Mouse (Mus musculus) CH12.LX (cell line): ENCODE results near the gene Wnk2. TPM values are rescaled to one million over a fixed set of nuclear protein-coding genes. Genes with fewer than 3 reads are reported as not detected.
A peak's percentile ranks its signal among the peaks of the same experiment; 100 is the strongest.

Experiments
- DNase-seq: peaks from one replicate; pipeline ENCODE4 v3.0.0-alpha.2; 2013; ENCODE audit errors: extremely low read depth
- H3K27ac ChIP-seq: 2 replicates; pipeline ENCODE4 v1.5.1; 2012; ENCODE audit warnings: low read depth, mild to moderate bottlenecking, control low read depth, moderate library complexity; ENCODE audit not compliant: insufficient read depth
- H3K27me3 ChIP-seq: replicated peaks from 2 replicates; pipeline ENCODE3; 2012; ENCODE audit warnings: inconsistent platforms
- H3K36me3 ChIP-seq, 2 experiments: replicated peaks in 1 of 2; 2 replicates each; pipeline versions ENCODE3 to v1.6.1; 2012; ENCODE audit warnings: inconsistent platforms in 1 of 2, low read length in 1 of 2, mild to moderate bottlenecking in 1 of 2, mixed read lengths in 1 of 2, moderate library complexity in 1 of 2; ENCODE audit not compliant: control insufficient read depth in 1 of 2, insufficient read depth in 1 of 2
- H3K4me1 ChIP-seq, 2 experiments: 2 replicates each; pipeline ENCODE4 v1.6.1; 2012; ENCODE audit warnings: inconsistent platforms in 1 of 2, moderate library complexity in 1 of 2; ENCODE audit not compliant: insufficient read depth in 2 of 2, control insufficient read depth in 1 of 2
- H3K4me2 ChIP-seq: 2 replicates; pipeline ENCODE4 v1.6.1; 2012; ENCODE audit warnings: low read depth, mild to moderate bottlenecking, control low read depth; ENCODE audit not compliant: poor library complexity, insufficient read depth, severe bottlenecking
- H3K4me3 ChIP-seq, 3 experiments: fragments of 150-350 bp in 1 of 3; sonication (generic) in 1 of 3; replicated peaks in 1 of 3; 2 replicates each; pipeline versions ENCODE3 to v1.5.1; 2011 to 2012; ENCODE audit warnings: low read depth in 2 of 3, low read length in 2 of 3, mild to moderate bottlenecking in 2 of 3, moderate library complexity in 2 of 3, control low read depth in 1 of 3, improper control_type of control experiment in 1 of 3, inconsistent platforms in 1 of 3, mixed read lengths in 1 of 3; ENCODE audit not compliant: poor library complexity in 1 of 3
- H3K79me2 ChIP-seq: replicated peaks from 2 replicates; pipeline ENCODE4 v1.6.1; 2012; ENCODE audit warnings: mild to moderate bottlenecking, moderate library complexity; ENCODE audit not compliant: control insufficient read depth, poor library complexity, insufficient read depth, severe bottlenecking; ENCODE audit errors: extremely low read depth
- H3K9ac ChIP-seq: 2 replicates; pipeline ENCODE4 v1.6.1; 2012; ENCODE audit warnings: low read depth, mild to moderate bottlenecking, control low read depth, moderate library complexity; ENCODE audit not compliant: insufficient read depth
- H3K9me3 ChIP-seq: replicated peaks from 2 replicates; pipeline ENCODE3; 2012; ENCODE audit warnings: low read length, inconsistent platforms, mixed read lengths
- BHLHE40 ChIP-seq: IDR thresholded peaks from 2 replicates; pipeline ENCODE4 v1.6.1; 2011; ENCODE audit warnings: mild to moderate bottlenecking, low read depth, low read length, improper control_type of control experiment
- CHD2 ChIP-seq: IDR thresholded peaks from 2 replicates; pipeline ENCODE4 v1.6.1; 2011; ENCODE audit warnings: low read length, improper control_type of control experiment
- CTCF ChIP-seq, 2 experiments: IDR thresholded peaks in 1 of 2; conservative IDR thresholded peaks in 1 of 2; 2 replicates each; pipeline ENCODE4 v1.5.1; 2011 to 2012; ENCODE audit warnings: low read depth in 2 of 2, low read length in 2 of 2, improper control_type of control experiment in 1 of 2, inconsistent platforms in 1 of 2, mild to moderate bottlenecking in 1 of 2, moderate library complexity in 1 of 2
- E2F4 ChIP-seq: IDR thresholded peaks from 2 replicates; pipeline ENCODE4 v1.6.1; 2011; ENCODE audit warnings: low read depth, low read length, improper control_type of control experiment; ENCODE audit not compliant: insufficient replicate concordance
- EP300 ChIP-seq: IDR thresholded peaks from 2 replicates; pipeline ENCODE4 v1.6.1; 2011; ENCODE audit warnings: low read length, improper control_type of control experiment
- ETS1 ChIP-seq: conservative IDR thresholded peaks from 2 replicates; pipeline ENCODE4 v1.6.1; 2012; ENCODE audit warnings: low read depth, mild to moderate bottlenecking, inconsistent platforms, low read length, improper control_type of control experiment, moderate library complexity
- HCFC1 ChIP-seq: IDR thresholded peaks from 2 replicates; pipeline ENCODE4 v1.6.1; 2012; ENCODE audit warnings: low read depth, mild to moderate bottlenecking, inconsistent platforms, low read length, improper control_type of control experiment
- KAT2A ChIP-seq: IDR thresholded peaks from 2 replicates; pipeline ENCODE4 v1.6.1; 2012; ENCODE audit warnings: low read length, improper control_type of control experiment, inconsistent platforms; ENCODE audit not compliant: insufficient replicate concordance
- MAFK ChIP-seq: IDR thresholded peaks from 2 replicates; pipeline ENCODE4 v1.6.1; 2011; ENCODE audit warnings: low read length, improper control_type of control experiment; ENCODE audit not compliant: insufficient replicate concordance
- MAX ChIP-seq: IDR thresholded peaks from 2 replicates; pipeline ENCODE4 v1.6.1; 2011; ENCODE audit warnings: low read length, improper control_type of control experiment
- MAZ ChIP-seq: IDR thresholded peaks from 2 replicates; pipeline ENCODE4 v1.6.1; 2012; ENCODE audit warnings: low read depth, mild to moderate bottlenecking, inconsistent platforms, low read length, improper control_type of control experiment, moderate library complexity
- NELFE ChIP-seq: IDR thresholded peaks from 2 replicates; pipeline ENCODE4 v1.6.1; 2011; ENCODE audit warnings: low read depth, low read length, improper control_type of control experiment
- PAX5 ChIP-seq: IDR thresholded peaks from 2 replicates; pipeline ENCODE4 v1.6.1; 2012; ENCODE audit warnings: low read length, inconsistent platforms, mixed read lengths
- POLR2AphosphoS2 ChIP-seq: IDR thresholded peaks from 2 replicates; pipeline ENCODE4 v1.6.1; 2011; ENCODE audit warnings: low read depth, low read length, improper control_type of control experiment
- RCOR1 ChIP-seq: conservative IDR thresholded peaks from 2 replicates; pipeline ENCODE4 v1.6.1; 2012; ENCODE audit warnings: low read depth, mild to moderate bottlenecking, inconsistent platforms, low read length, improper control_type of control experiment
- SMC3 ChIP-seq: IDR thresholded peaks from 2 replicates; pipeline ENCODE4 v1.6.1; 2011; ENCODE audit warnings: low read depth, low read length, improper control_type of control experiment
- TCF12 ChIP-seq: IDR thresholded peaks from 2 replicates; pipeline ENCODE4 v1.6.1; 2014; ENCODE audit warnings: low read depth, mild to moderate bottlenecking, inconsistent platforms, low read length, improper control_type of control experiment
- ZKSCAN1 ChIP-seq: IDR thresholded peaks from 2 replicates; pipeline ENCODE4 v1.6.1; 2012; ENCODE audit warnings: low read depth, inconsistent platforms, low read length, improper control_type of control experiment, borderline replicate concordance
- ZMIZ1 ChIP-seq: IDR thresholded peaks from 2 replicates; pipeline ENCODE4 v1.6.1; 2012; ENCODE audit warnings: low read depth, mild to moderate bottlenecking, inconsistent platforms, low read length, improper control_type of control experiment
- dilution Hi-C: fragments of 300-500 bp; cut with MboI; formaldehyde crosslinking; loops from 2 replicates; pipeline ENCODE4 v1.14.3; 2020; ENCODE audit warnings: low sequenced_read_pairs; ENCODE audit not compliant: extremely low pct_unique_long_range_greater_than_20kb, extremely low pct_ligation_motif_present
- in situ Hi-C: fragments of 300-500 bp; cut with MboI; formaldehyde crosslinking; loops from 3 replicates; pipeline ENCODE4 v1.14.3; 2019; ENCODE audit warnings: low sequenced_read_pairs, low pct_ligation_motif_present, low pct_unique_long_range_greater_than_20kb, mixed read lengths
- polyA plus RNA-seq: library from polyadenylated mRNA; unstranded; fragments of >175 nt; gene quantifications from 2 replicates; pipeline ENCODE4 v1.2.1, GENCODE M21; 2012; ENCODE audit warnings: low read depth; ENCODE audit not compliant: insufficient read length
- total RNA-seq, 2 experiments: library from RNA; depleted of rRNA; stranded (reverse); fragments of 300-350 nt in 1 of 2; fragments of >200 nt in 1 of 2; gene quantifications; 2 replicates each; pipeline ENCODE4 v1.2.3; 2012 to 2014

Wnk2 gene
- total and polyA plus RNA-seq, 3 experiments: 0.04 TPM; not detected in 2

- TF ChIP-seq ETS1: peak; percentile 88
- peak; percentile 86 for TF ChIP-seq ZMIZ1
- TF ChIP-seq RCOR1: 0 out of 2 replicates have a peak, but pooled peaks have one; percentile 30
- peak; percentile 56 for TF ChIP-seq TCF12
- peak; percentile 69; the same call in 1 of the 2 replicates for TF ChIP-seq NELFE
- no peak for TF ChIP-seq KAT2A
- TF ChIP-seq SMC3: no peak
- TF ChIP-seq MAFK: no peak
- TF ChIP-seq HCFC1: peak; percentile 34
- no peak for TF ChIP-seq POLR2AphosphoS2
- TF ChIP-seq, all 38 proteins: peak for 18
Measured at GRCm38 (mm10) chr13:49187288-49188218, 39.7 kb upstream of the Wnk2 start, which contains the start of gene Ninj1 (continued).

GRCm38 (mm10) chr13:49186798-49187287 is 39.0 kb upstream of the Wnk2 start:
- Histone ChIP-seq H3K4me3 (peak overlapping the region in 1 of 3 experiments; percentile 5), H3K27me3 (no peaks in the 10 kb centered on the region), H3K79me2 (no peaks in the 10 kb centered on the region), H3K36me3 (no peaks in the 10 kb centered on the region), H3K4me1 (peaks cover 28 to 47% of the 10 kb centered on the region in 2 experiments), H3K9me3 (peaks cover 6% of the 10 kb centered on the region), H3K27ac (no peak overlapping the region), H3K9ac (peak overlapping the region; percentile 87), H3K4me2 (peak overlapping the region; percentile 33; the same call in 1 of the 2 replicates)
- TF ChIP-seq NELFE (no peak), BHLHE40 (peak; percentile 55; the same call in 1 of the 2 replicates), PAX5 (no peak)
- in situ Hi-C loops (loop anchor here (25.0 kb wide), 2 partner anchors 325 to 525 kb away; partner anchors contain the start of genes Barx1 and Phf2), dilution Hi-C loops (no loop called here)
- no peak for DNase-seq

- no peak overlapping the region for H3K9ac ChIP-seq
- peaks cover 3% of the 10 kb centered on the region for H3K27me3 ChIP-seq
- TF ChIP-seq ZKSCAN1 (no peak), HCFC1 (no peak), EP300 (no peak), MAFK (no peak), RCOR1 (no peak), E2F4 (no peak), KAT2A (no peak), CHD2 (no peak), POLR2AphosphoS2 (no peak), MAZ (no peak), MAX (no peak), CTCF (conservative IDR thresholded peaks at IDR 0.05 in 1 of 2, IDR thresholded peaks at IDR 0.05 in 1 of 2; ENCODE audit: low read depth in 2 of 2, low read length in 2 of 2) (no peak), NELFE (no peak)
- TF ChIP-seq, all 38 proteins: peak for 0
- dilution Hi-C loops: no loop called here
- H3K27ac ChIP-seq: no peak overlapping the region
- H3K4me1 ChIP-seq: peaks cover 18 to 25% of the 10 kb centered on the region in 2 experiments
- H3K9me3 ChIP-seq: peaks cover 6% of the 10 kb centered on the region
- no peak overlapping the region for H3K4me3 ChIP-seq
- no peaks in the 10 kb centered on the region for H3K36me3 ChIP-seq
- H3K4me2 ChIP-seq: no peak overlapping the region
- in situ Hi-C loops: loop anchor here (25.0 kb wide), 2 partner anchors 321 to 521 kb away; partner anchors contain the start of genes Barx1 and Phf2
- DNase-seq: no peak
- no peaks in the 10 kb centered on the region for H3K79me2 ChIP-seq
Measured at GRCm38 (mm10) chr13:49183646-49184045, 35.8 kb upstream of the Wnk2 start.
